Mouse (Mus musculus): ENCODE results near the gene Mfsd11.

GRCm38 (mm10) chr11:116920746-116921145, 68.5 kb downstream of the Mfsd11 start:
- TF ChIP-seq POLR2A (IDR thresholded peaks at IDR 0.05; ENCODE audit: control insufficient read depth, low read depth, low read length): no peak
- TF ChIP-seq CTCF (IDR thresholded peaks at IDR 0.05; ENCODE audit: control insufficient read depth, insufficient read depth, insufficient replicate concordance, low read depth, low read length): no peak

All from testis, adult 2 months (tissue).